In the genomic region with DNA sequence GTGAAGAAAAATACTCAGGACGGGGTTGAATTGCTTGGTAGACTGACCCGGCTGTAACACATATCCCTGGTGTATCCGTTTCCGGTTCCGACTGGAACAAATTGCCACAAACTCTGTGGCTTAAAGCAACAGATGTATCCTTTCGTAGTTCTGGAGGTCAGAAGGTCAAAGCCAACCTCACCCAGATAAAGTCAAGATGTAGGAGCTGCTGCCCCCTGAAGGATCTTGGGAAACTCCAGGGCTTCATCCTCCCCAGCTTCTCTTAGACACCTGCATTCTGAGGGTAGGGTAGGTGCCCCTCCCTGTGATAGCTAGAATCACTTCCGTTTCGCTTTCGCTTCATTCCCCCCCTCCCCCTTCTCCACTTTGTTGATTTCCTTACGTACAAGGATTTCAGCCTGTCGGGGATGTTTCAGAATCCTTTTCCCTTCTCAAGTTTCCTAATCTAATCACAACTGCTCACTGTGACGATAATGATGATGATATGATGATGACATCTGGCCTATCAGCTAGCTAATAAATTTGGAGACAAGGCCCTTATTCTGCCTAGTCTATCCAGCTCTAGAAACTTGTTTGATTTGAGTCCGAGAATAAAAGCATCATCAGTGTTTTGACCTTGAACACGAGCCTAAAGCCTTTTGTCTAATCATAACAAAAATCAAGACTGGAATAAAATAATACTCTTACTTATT, we compare ENCODE assay signal across 8 mouse cellular contexts.
DNase-seq lines count a peak whose midpoint lies in the region; ATAC-seq and TF ChIP-seq lines count a peak whose summit lies in the region.
"Had no signal": no experiment of that assay in that cellular context is flagged by ENCODE, and none has a peak within 500 bp of the region (broad histone marks: within the 10 kb centered on the region; RNA-seq: fewer than 3 reads in every experiment).

No protein-coding gene starts in this region.

- H3K36me3 ChIP-seq in liver, adult 2 months (ENCODE audit: control insufficient read depth, insufficient read depth, low read length): no peaks in the 10 kb centered on the region
- H3K36me3 ChIP-seq in liver, postnatal 0 days (replicated peaks; ENCODE audit: insufficient read depth, low read length): no peaks in the 10 kb centered on the region
- H3K36me3 ChIP-seq in heart, embryonic 14.5 days (ENCODE audit: control insufficient read depth, insufficient read depth, low read length): no peaks in the 10 kb centered on the region
- no peaks in the 10 kb centered on the region for H3K36me3 ChIP-seq in kidney, embryonic 16.5 days (ENCODE audit: insufficient read depth, low read length)
- no peaks in the 10 kb centered on the region for H3K36me3 ChIP-seq in stomach, postnatal 0 days (ENCODE audit: control insufficient read depth, insufficient read depth, low read length)

- no peak overlapping the region; the same call in 1 of the 2 replicates for H3K27ac ChIP-seq in liver, adult 2 months (replicated peaks; ENCODE audit: insufficient read depth, low read depth, low read length)
- no peak overlapping the region for H3K27ac ChIP-seq in liver, postnatal 0 days (ENCODE audit: low read depth)
- no peak overlapping the region for H3K27ac ChIP-seq in heart, embryonic 14.5 days (replicated peaks in 1 of 2; ENCODE audit: control insufficient read depth in 1 of 2, insufficient read depth in 1 of 2, low read depth in 2 of 2, low read length in 2 of 2)
- H3K27ac ChIP-seq in kidney, embryonic 16.5 days (ENCODE audit: low read length): no peak overlapping the region
- no peak overlapping the region for H3K27ac ChIP-seq in stomach, postnatal 0 days (replicated peaks)

- WGBS in liver, adult 2 months: 65% methylated on average over 14 of the region's 14 CpGs
- 48% methylated on average over 14 of the region's 14 CpGs for WGBS in liver, postnatal 0 days (ENCODE audit: insufficient replicate concordance)
- 54% methylated on average over 14 of the region's 14 CpGs for WGBS in heart, embryonic 14.5 days
- 26% methylated on average over 14 of the region's 14 CpGs for WGBS in kidney, embryonic 16.5 days
- WGBS in stomach, postnatal 0 days: 36% methylated on average over 14 of the region's 14 CpGs

- no peaks in the 10 kb centered on the region for H3K4me1 ChIP-seq in liver, adult 2 months (ENCODE audit: control insufficient read depth, insufficient read depth, low read length)
- H3K4me1 ChIP-seq in liver, postnatal 0 days (ENCODE audit: insufficient read depth): no peaks in the 10 kb centered on the region
- H3K4me1 ChIP-seq in heart, embryonic 14.5 days (ENCODE audit: control insufficient read depth in 2 of 2, insufficient read depth in 2 of 2, low read length in 2 of 2): peaks cover 0 to 2% of the 10 kb centered on the region in 2 experiments; a peak in 1 of 4 replicates
- H3K4me1 ChIP-seq in kidney, embryonic 16.5 days (ENCODE audit: insufficient read depth, low read length): peaks cover 9% of the 10 kb centered on the region
- H3K4me1 ChIP-seq in stomach, postnatal 0 days (replicated peaks; ENCODE audit: control insufficient read depth, insufficient read depth): no peaks in the 10 kb centered on the region

- no peak overlapping the region for H3K4me2 ChIP-seq in liver, postnatal 0 days (ENCODE audit: low read depth, low read length)
- 0 out of 2 replicates have a peak overlapping the region, but pooled peaks have one; percentile 19 for H3K4me2 ChIP-seq in heart, embryonic 14.5 days (ENCODE audit: low read length)
- H3K4me2 ChIP-seq in kidney, embryonic 16.5 days (replicated peaks; ENCODE audit: low read depth, low read length): peak overlapping the region; percentile 34
- peak overlapping the region; percentile 20; the same call in 1 of the 2 replicates for H3K4me2 ChIP-seq in stomach, postnatal 0 days (replicated peaks; ENCODE audit: low read depth)

- H3K4me3 ChIP-seq in liver, adult 2 months (ENCODE audit: insufficient read depth, low read depth, low read length): no peak overlapping the region
- H3K4me3 ChIP-seq in liver, postnatal 0 days (ENCODE audit: low read depth, low read length): no peak overlapping the region
- no peak overlapping the region for H3K4me3 ChIP-seq in heart, embryonic 14.5 days (ENCODE audit: control insufficient read depth in 1 of 2, insufficient read depth in 1 of 2, low read depth in 1 of 2, low read length in 2 of 2)
- H3K4me3 ChIP-seq in kidney, embryonic 16.5 days (ENCODE audit: low read length): no peak overlapping the region
- no peak overlapping the region for H3K4me3 ChIP-seq in stomach, postnatal 0 days (ENCODE audit: low read depth, low read length)

- TF ChIP-seq CTCF in liver, adult 2 months (IDR thresholded peaks at IDR 0.05; ENCODE audit: low read depth, low read length): no peak
- TF ChIP-seq CTCF in liver, postnatal 0 days (IDR thresholded peaks at IDR 0.05; ENCODE audit: low read depth): no peak
- peak; percentile 23; the same call in 1 of the 2 replicates for TF ChIP-seq CTCF in stomach, postnatal 0 days (IDR thresholded peaks at IDR 0.05; ENCODE audit: low read depth)

- no peak for TF ChIP-seq POLR2A in liver, adult 2 months (IDR thresholded peaks at IDR 0.05; ENCODE audit: extremely low read depth, insufficient read depth, low read length)

- no peaks in the 10 kb centered on the region for H3K79me2 ChIP-seq in liver, adult 2 months (ENCODE audit: control insufficient read depth, insufficient read depth, low read length)

- no peak for TF ChIP-seq EP300 in liver, postnatal 0 days (IDR thresholded peaks at IDR 0.05; ENCODE audit: low read depth)
- no peak for TF ChIP-seq EP300 in stomach, postnatal 0 days (optimal IDR thresholded peaks at IDR 0.05)

- peak; percentile 3 for DNase-seq in liver, adult 2 months (ENCODE audit: extremely low read depth, low read depth, low spot score)
- no peak for DNase-seq in liver, postnatal 0 days
- DNase-seq in stomach, postnatal 0 days (ENCODE audit: low spot score): no peak
- no peak for DNase-seq in urinary bladder, adult 2 months (ENCODE audit: low spot score)
- DNase-seq in frontal cortex, postnatal 14 days (ENCODE audit: low spot score in 2 of 2): no peak
- DNase-seq: thymus, postnatal 14 days had no signal

- ATAC-seq in liver, postnatal 0 days: no peak
- no peak for ATAC-seq in heart, embryonic 14.5 days (ENCODE audit: insufficient number of reproducible peaks, insufficient read depth, low FRiP score, low read depth)
- no peak for ATAC-seq in kidney, embryonic 16.5 days (ENCODE audit: low FRiP score, low TSS enrichment)
- no peak for ATAC-seq in stomach, postnatal 0 days (ENCODE audit: low FRiP score, low TSS enrichment)

- no peak overlapping the region for H3K9ac ChIP-seq in liver, adult 2 months (ENCODE audit: low read depth, low read length)
- H3K9ac ChIP-seq in liver, postnatal 0 days (replicated peaks): no peak overlapping the region
- no peak overlapping the region for H3K9ac ChIP-seq in heart, embryonic 14.5 days (ENCODE audit: low read length)
- H3K9ac ChIP-seq in kidney, embryonic 16.5 days (replicated peaks; ENCODE audit: low read length): no peak overlapping the region
- no peak overlapping the region for H3K9ac ChIP-seq in stomach, postnatal 0 days (ENCODE audit: low read length)

- H3K27me3 ChIP-seq in liver, adult 2 months (ENCODE audit: control insufficient read depth, insufficient read depth, low read length): no peaks in the 10 kb centered on the region
- no peaks in the 10 kb centered on the region for H3K27me3 ChIP-seq in liver, postnatal 0 days (ENCODE audit: insufficient read depth, low read length)
- H3K27me3 ChIP-seq in heart, embryonic 14.5 days (ENCODE audit: control insufficient read depth, insufficient read depth, low read length): no peaks in the 10 kb centered on the region
- H3K27me3 ChIP-seq in kidney, embryonic 16.5 days (ENCODE audit: insufficient read depth, low read length): no peaks in the 10 kb centered on the region
- no peaks in the 10 kb centered on the region for H3K27me3 ChIP-seq in stomach, postnatal 0 days (ENCODE audit: control insufficient read depth, insufficient read depth, low read length)

- no peaks in the 10 kb centered on the region for H3K9me3 ChIP-seq in liver, postnatal 0 days (ENCODE audit: low read length)
- no peaks in the 10 kb centered on the region for H3K9me3 ChIP-seq in heart, embryonic 14.5 days (ENCODE audit: control insufficient read depth, low read length)
- H3K9me3 ChIP-seq in kidney, embryonic 16.5 days (ENCODE audit: low read length): no peaks in the 10 kb centered on the region
- H3K9me3 ChIP-seq in stomach, postnatal 0 days (ENCODE audit: control insufficient read depth, low read length): no peaks in the 10 kb centered on the region
